Mouse (Mus musculus): ENCODE results near the gene Gm14692. TPM values are rescaled to one million over a fixed set of nuclear protein-coding genes. Genes with fewer than 3 reads are reported as not detected.
"Not testable (repeated sequence)": the region's sequence is repeated elsewhere in the genome, so short reads cannot be mapped to it uniquely, and the experiment has no call there.

Gm14692 gene
- total RNA-seq (2021) = not detected
- long read RNA-seq, experiment 1 = 0 reads
- long read RNA-seq, experiment 2 = 0 reads

DNA sequence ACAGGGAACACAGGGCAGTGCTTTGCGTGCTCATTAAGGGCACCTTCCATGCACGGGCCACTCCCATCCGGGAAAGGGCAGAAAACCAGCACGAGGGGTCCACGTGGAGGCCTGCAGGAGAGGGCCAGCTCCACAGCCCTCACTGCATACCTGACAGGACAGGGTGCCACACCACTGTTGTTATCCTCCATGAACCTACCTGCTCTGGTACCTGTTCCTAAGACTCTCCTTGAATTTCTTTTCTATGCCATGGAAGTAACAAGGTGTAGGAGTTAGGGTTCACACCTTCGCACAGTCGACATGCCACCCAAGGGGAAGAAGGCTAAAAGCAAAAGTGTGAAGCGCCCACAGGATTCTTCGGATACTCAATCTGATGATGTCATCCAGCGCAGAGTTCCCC is at the start of gene Gm14692:
Gm14692 (plus strand) TSS at position 301 of the 400 bp plus-strand sequence.
- H3K4me3 ChIP-seq; DNase-seq (ENCODE audit: extremely low spot score in 1 of 2, low spot score in 2 of 2); H3K27ac ChIP-seq; intact Hi-C loops (cut with DNase I): not testable (repeated sequence)

DNA sequence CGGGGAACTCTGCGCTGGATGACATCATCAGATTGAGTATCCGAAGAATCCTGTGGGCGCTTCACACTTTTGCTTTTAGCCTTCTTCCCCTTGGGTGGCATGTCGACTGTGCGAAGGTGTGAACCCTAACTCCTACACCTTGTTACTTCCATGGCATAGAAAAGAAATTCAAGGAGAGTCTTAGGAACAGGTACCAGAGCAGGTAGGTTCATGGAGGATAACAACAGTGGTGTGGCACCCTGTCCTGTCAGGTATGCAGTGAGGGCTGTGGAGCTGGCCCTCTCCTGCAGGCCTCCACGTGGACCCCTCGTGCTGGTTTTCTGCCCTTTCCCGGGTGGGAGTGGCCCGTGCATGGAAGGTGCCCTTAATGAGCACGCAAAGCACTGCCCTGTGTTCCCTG is 2.0 kb upstream of the Gm14692 start, which contains the start of gene Gm1140:
Gm1140 (minus strand) TSS at position 101 of the 400 bp plus-strand sequence.
- intact Hi-C loops (cut with DNase I) = not testable (repeated sequence)

More for the DNA sequence above, 2.0 kb upstream of the Gm14692 start, which contains the start of gene Gm1140:
- H3K27ac ChIP-seq; DNase-seq (ENCODE audit: extremely low spot score in 1 of 2, low spot score in 2 of 2); H3K4me3 ChIP-seq: not testable (repeated sequence)

Other genes with a start within 250 kb of the Gm14692 start
- gene Gm1140, start 2.1 kb upstream of the Gm14692 start, total RNA-seq (2021) = not detected
- gene 4933436I01Rik, start 225.8 kb downstream of the Gm14692 start, total RNA-seq (2021) = not detected

All from left cerebral cortex, adult 2 months (tissue).